Mouse (Mus musculus) right cerebral cortex, postnatal 10 days (tissue): Measurements from ENCODE around the gene Ppp4r3b.

Experiments used
- DNase-seq, 2 experiments: peaks; one replicate each; pipeline ENCODE4 v3.0.0; 2021; ENCODE audit warnings: low spot score in 2 of 2

Ppp4r3b gene

DNA sequence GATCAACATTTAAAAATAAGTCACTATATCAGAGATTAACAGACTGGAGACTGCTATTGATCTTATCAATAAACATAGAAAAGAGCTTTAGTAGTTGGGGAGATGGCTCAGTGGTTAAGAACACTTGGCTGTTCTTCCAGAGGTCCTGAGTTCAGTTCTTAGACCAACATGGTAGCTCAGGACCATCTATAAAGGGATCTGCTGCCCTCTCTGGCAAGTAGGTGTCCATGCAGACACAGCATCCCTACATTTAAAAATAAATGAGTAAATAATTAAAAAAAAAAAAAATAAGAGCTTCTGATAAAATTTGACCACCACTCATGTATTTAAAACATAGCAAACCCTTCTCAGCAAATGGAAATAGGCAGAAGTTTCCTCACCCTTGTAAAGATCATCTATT is 65.4 kb downstream of the Ppp4r3b start:
- DNase-seq = no peak

DNA sequence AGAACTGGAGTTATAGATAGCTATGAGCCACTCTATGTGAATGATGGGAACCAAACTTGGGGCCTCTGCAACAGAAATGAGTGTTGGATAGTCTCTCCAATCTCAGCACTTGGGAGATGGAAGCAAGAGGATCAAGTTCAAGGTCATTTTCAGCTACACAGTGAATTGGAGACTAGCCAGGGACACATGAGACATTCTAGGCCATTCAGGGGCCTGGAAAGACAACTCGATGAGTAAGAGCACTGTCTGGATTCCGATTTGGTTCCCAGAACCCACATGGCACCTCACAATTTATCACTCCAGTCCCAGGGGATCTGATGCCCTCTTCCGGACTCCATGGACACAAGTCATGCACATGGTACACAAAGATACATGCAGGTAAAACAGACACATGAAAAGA is 65.9 kb downstream of the Ppp4r3b start:
- no peak for DNase-seq

DNA sequence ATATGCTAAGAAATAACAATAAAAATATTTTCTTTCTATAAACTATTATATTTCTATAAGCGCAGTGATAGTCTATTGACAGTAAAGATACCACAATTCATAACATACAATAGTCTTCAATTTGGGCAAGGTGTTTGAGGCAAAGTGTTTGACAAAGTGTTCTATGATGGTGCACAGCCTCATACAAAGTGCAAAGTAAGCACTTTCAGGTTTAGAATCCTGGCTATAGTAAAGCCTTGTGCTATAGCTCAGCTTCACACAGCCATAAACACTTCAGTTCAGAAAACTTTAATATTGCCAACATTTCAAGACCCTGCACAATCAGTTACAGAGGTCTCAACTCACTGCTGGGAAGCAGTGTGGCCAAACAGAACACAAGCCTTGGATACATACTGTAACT is 66.7 kb downstream of the Ppp4r3b start:
- no peak for DNase-seq

DNA sequence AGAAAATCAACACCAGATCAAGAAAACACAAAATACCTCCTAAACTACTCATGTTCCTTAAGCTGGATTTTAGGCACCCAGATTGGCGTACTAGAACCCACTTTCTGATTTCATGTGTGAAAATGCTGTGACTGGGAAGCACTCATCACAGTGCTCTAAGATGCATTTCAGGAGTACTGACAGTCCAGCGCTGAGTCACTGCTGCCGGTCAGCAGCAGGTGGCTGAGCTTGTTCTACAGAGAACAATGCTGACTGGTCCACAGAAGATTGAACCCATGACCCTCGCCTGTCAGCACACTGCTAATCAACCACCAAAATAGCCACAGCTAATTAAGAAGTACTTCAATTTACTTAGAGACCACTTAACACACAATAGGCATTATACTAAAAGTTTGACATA is 69.3 kb downstream of the Ppp4r3b start:
- DNase-seq = no peak

DNA sequence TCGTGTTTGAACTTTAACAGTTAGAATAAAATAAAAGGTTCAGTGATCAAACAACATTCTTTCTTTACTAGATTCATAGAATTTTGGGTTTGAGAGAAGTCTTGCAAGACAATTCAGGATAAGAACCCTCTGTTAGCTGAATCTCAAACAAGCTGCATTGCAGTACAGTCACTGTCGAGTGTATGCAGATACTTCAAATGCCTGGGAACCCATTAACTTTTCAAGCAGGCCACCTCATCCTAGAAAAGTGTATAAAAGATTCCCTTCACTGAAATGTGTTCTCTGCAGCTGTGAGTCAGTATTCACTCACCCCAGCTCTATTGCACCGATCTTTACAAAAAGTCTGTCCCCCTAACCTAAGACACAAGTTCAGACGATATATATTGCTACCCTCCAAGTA is 73.3 kb downstream of the Ppp4r3b start:
- no peak for DNase-seq

DNA sequence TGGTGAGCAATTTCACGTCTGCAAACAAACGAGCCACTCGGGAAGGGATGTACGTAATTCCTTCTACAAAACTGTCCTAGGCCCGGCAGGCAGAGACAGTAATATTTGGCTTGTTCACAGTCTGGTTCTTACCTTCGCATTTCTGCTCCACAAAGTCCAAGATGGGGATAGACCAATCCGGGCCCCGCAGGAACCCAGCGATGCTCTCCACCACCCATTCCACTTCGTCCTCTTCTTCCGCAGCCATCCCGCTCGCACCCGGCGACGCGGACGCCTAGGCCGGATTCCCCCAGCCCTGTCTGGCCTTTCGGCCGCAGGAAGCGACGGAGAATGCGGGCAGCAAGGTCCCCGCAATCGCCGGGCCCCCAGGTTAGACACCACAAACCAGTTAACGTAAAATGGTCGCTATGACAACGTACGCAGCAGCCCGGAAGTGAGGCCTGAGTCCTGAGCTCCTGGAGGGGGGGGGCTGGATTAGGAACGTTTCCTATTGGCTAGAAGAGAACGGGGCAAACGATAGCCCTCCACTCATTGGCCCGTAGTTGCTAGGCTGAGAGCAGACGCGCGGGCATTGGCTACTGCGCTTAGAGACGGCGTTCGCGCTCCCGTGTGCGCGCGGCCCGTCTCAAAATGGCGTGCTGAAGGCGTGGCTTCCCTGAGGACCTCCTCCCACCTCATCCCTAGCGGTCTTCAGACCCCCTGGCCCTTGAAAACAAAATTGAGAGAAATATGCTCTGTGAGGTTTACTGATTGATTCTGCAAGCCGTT is 74.4 kb downstream of the Ppp4r3b start, which contains the start of gene Cfap36:
Gene Cfap36 (minus strand): TSS at position 527 of the 768 bp plus-strand sequence.
- DNase-seq = peak; percentile 96 to 98

DNA sequence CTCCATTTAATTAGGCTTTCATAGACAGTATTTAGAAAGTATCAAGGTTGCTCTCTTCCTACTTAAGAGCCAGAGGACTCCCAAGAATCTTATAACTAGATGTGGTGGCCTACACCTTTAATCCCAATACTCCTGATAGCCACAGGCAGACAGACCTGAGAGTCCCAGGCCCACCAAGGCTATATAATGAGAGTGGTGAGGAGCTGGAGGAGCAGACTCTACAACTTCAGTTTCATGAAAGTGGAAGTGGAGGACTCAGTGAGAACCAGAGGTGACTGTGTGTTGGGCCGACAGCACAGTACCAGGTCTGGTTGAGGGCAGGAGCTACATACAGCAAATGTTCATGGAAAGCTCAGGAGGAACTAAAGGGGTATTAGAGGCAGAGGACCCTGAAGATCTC is 75.0 kb downstream of the Ppp4r3b start:
- DNase-seq = no peak

DNA sequence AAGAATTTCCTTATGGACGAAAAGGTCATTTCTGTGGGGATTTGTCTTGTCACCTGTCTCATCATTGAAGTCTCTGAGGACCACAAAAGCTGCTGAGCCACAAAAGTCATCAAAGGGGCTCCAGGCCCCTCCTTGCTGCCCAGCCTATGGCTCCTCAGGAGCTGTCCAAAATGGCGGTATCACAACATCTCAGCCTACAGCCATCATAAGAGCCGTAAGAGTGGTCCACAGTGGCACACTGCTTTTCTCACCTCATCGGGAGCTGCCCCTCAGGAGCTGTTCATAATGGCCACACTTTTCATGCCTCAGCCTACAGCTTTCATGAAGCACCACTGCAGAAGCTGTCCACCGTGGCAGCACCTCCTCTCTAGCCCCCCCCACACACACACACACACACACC is 75.7 kb downstream of the Ppp4r3b start:
- DNase-seq = no peak

DNA sequence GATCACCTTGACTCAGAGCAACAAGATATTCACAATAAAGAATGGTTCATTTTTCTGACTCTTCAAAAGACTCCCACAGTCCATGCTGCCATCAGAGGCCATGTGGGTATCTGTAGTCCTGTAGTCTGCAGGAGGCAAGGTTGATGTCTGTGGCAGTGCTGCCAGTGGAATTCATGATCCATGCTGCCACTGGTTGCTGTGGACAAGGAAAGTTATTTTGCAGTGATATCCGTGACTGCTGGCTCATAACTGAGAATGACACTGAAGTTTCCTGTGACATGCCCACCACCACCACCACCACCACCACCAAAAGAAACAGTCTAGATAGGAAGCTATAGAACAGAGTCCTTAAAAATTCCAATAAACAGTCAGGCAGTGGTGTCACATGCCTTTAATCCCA is 82.0 kb downstream of the Ppp4r3b start:
- no peak for DNase-seq

DNA sequence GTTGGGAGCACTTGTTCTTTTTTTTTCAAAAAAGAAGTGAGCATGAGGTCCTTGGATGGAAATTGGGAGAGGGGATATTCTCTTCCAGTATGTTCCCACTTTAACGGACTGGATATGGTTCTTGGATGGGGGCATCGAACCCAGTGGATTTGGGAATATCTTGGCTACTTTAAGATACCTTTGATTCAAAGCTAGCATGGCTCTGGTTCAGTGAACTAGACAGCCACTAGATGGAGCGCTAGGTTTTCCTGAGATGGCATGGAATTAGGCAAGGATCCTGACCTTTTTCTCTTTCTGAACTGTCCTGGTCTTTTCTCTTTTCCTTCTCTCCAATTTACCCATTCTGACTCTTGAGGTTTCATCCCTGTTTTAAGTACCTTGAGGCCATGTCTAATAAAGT is 95.1 kb downstream of the Ppp4r3b start:
- DNase-seq = peak; percentile 43 to 68
